Mouse (Mus musculus): ENCODE results near the gene Nhp2. TPM values are rescaled to one million over a fixed set of nuclear protein-coding genes. Genes with fewer than 3 reads are reported as not detected.
"Not testable (repeated sequence)": the region's sequence is repeated elsewhere in the genome, so short reads cannot be mapped to it uniquely, and the experiment has no call there.

Nhp2 gene
- polyA plus RNA-seq, 1 experiment from 2014 or later: 230 TPM

DNA sequence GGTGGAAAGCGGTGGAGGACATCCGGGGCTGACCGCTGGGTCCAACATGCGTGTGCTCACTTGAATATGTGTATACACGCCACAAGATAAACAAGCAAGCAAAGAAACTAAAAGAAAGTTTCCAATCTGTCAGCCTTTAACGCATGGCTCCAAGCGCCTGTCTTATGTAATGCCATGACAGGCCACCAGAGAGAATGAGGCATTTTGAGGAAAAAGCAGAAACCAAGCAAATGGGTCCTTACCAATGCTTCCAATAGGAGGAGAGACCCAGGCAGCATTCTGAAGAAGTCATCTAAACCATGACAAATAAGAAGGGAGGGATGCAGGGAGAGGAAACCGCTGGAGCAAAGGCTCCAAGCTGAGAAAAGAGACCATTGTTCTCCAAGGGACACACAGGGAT lies 5.3 kb upstream of the Nhp2 start:
- H3K27me3 ChIP-seq (ENCODE audit: low read depth, poor library complexity, severe bottlenecking): no peaks in the 10 kb centered on the region
- no peaks in the 10 kb centered on the region for H3K36me3 ChIP-seq
- H3K9me3 ChIP-seq (replicated peaks): no peaks in the 10 kb centered on the region
- no peak overlapping the region for H3K4me3 ChIP-seq
- peaks cover 29% of the 10 kb centered on the region for H3K4me1 ChIP-seq
- peak overlapping the region; percentile 85; the same call in 1 of the 2 replicates for H3K27ac ChIP-seq
- WGBS: 87% methylated on average over 8 of the region's 8 CpGs
- no peak for DNase-seq (ENCODE audit: low spot score)

DNA sequence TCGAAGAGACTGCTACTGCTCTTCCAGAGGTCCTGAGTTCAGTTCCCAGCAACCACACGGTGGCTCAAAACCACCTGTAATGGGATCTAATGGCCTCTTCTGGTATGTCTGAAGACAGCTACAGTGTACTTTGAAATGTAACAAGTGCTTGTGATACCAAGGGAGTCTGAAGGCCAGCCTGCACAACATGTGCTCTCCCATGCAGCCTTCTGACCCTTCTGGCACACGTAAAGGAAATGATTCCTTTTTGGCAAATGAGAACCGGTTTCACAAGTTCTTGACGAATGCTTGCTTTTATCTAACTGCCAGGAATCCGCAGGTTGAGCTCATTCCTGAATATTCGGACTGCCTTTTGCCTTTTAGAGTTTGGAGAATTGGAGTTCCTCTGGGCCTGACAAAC lies 4.4 kb upstream of the Nhp2 start:
- 45% methylated on average over 7 of the region's 7 CpGs for whole genome bisulfite sequencing
- H3K4me1 ChIP-seq: peaks cover 31% of the 10 kb centered on the region
- H3K27ac ChIP-seq: peak overlapping the region; percentile 85
- DNase-seq (ENCODE audit: low spot score): no peak
- H3K36me3 ChIP-seq: no peaks in the 10 kb centered on the region
- no peaks in the 10 kb centered on the region for H3K27me3 ChIP-seq (ENCODE audit: low read depth, poor library complexity, severe bottlenecking)
- no peaks in the 10 kb centered on the region for H3K9me3 ChIP-seq (replicated peaks)
- peak overlapping the region; percentile 46 for H3K4me3 ChIP-seq

DNA sequence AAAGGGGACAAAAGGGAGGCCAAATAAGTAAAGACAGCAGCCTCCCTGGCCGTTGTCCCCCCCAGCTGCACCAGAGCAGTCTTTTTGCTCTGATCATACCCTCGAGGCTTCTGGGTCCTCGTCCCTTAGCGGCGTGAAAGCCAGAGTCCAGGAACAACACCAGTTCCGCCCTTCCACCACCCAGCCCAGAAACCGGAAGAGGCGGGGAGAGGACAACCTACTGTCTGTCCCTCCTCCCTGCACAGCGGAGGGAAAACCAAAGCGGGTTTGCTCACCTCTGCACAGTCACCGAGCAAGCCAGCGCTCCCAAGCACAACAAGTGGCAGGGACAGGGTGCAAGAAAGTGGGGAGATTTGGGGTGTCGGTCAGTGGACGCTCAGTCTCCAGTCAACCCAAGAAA lies 3.9 kb upstream of the Nhp2 start:
- Histone ChIP-seq H3K9me3 (replicated peaks) (no peaks in the 10 kb centered on the region), H3K36me3 (no peaks in the 10 kb centered on the region), H3K27me3 (ENCODE audit: low read depth, poor library complexity, severe bottlenecking) (no peaks in the 10 kb centered on the region), H3K4me1 (peaks cover 36% of the 10 kb centered on the region), H3K4me3 (peak overlapping the region; percentile 46), H3K27ac (peak overlapping the region; percentile 85)
- DNase-seq (ENCODE audit: low spot score): peak; percentile 74
- 6% methylated on average over 14 of the region's 14 CpGs for WGBS

DNA sequence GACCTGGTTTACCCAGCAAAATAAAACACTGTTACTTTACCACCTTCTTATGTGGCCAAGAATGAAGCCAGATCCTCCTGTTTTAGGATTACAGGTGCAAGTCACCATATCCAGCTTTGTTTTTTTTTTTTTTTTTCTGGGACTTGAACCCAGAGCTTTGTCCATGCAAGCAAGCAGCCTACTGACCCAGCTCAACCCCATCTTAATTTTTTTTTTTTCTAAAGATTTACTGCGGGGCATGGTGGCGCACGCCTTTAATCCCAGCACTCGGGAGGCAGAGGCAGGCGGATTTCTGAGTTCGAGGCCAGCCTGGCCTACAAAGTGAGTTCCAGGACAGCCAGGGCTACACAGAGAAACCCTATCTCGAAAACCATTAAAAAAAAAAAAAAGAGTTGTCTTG lies 3.4 kb upstream of the Nhp2 start:
- H3K4me3 ChIP-seq: peak overlapping the region; percentile 46
- not testable (repeated sequence) for DNase-seq (ENCODE audit: low spot score); H3K36me3 ChIP-seq; H3K9me3 ChIP-seq (replicated peaks); H3K27me3 ChIP-seq (ENCODE audit: low read depth, poor library complexity, severe bottlenecking)
- peaks cover 41% of the 10 kb centered on the region for H3K4me1 ChIP-seq
- WGBS: 93% methylated on average over 7 of the region's 7 CpGs
- peak overlapping the region; percentile 85; the same call in 1 of the 2 replicates for H3K27ac ChIP-seq

DNA sequence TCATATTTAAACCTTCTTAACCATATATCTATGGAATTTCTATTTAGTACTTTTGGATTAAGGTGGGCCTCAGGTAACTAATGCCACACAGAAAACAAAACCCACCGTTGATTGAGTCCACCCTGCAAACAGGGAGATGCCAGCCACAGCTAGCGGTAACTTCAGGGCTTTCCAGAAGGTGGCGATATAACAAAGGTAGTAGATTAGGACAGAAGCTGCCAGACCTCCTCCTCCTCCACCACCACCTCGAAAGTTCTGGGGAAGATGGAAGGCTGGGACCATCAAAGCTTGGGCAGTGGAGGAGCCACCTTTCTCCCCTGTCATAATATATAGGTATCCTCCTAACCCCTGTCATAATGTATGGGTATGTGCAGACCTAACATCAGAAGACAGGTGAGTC lies 1.8 kb upstream of the Nhp2 start:
- H3K27ac ChIP-seq: no peak overlapping the region
- H3K36me3 ChIP-seq: peaks cover 17% of the 10 kb centered on the region
- H3K4me3 ChIP-seq: no peak overlapping the region
- 11% methylated on average over 4 of the region's 4 CpGs for whole genome bisulfite sequencing
- peaks cover 44% of the 10 kb centered on the region for H3K4me1 ChIP-seq
- peak; percentile 61 for DNase-seq (ENCODE audit: low spot score)
- H3K9me3 ChIP-seq (replicated peaks): no peaks in the 10 kb centered on the region
- H3K27me3 ChIP-seq (ENCODE audit: low read depth, poor library complexity, severe bottlenecking): no peaks in the 10 kb centered on the region

DNA sequence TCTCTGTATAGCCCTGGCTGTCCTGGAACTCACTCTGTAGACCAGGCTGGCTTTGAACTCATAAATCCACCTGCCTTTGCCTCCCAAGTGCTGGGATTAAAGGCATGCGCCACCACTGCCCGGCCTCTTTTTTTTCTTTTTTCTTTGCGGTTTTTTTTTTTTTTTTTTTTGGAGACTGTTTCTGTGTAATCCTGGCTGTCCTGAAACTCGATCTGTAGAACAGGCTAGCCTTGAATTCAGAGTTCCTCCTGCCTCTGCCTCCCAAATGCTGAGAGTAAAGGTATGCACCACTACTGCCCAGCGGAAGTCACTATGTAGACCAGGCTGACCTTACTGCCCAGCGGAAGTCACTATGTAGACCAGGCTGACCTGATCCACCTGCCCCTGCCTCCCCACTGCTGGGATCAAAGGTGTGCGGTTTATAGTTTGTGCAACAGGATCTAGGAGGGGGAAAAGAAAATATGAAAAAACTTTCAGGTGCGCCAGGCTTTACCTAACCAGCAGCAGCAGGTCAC lies 584 bp upstream of the Nhp2 start:
- 50% methylated on average over 8 of the region's 8 CpGs for WGBS
- peak overlapping the region; percentile 86 for H3K27ac ChIP-seq

DNA sequence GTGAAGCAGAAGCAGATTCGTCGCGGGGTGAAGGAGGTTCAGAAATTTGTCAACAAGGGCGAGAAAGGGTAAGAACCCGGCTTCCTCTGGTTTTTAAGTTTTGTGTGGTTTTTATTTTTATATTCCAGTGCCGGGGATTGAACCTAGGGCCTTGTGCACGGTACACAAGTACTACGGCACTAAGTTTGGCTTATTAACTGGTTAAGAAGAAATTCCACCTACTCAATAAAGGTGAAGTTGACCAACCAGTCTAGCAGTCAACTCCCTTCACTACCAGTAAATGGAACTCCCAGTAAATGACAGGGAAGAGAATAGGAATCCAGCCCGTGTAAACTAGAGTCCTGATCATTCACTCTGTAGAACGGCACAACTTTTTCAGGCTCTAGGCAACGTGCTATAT lies 549 bp downstream of the Nhp2 start:
- peaks cover 41% of the 10 kb centered on the region for H3K36me3 ChIP-seq
- H3K27ac ChIP-seq: peak overlapping the region; percentile 86
- 2% methylated on average over 11 of the region's 11 CpGs for WGBS

More for the DNA sequence above, 584 bp upstream of the Nhp2 start:
- H3K4me1 ChIP-seq: peaks cover 44% of the 10 kb centered on the region
- H3K4me3 ChIP-seq: peak overlapping the region; percentile 77
- no peak for DNase-seq (ENCODE audit: low spot score)
- no peaks in the 10 kb centered on the region for H3K27me3 ChIP-seq (ENCODE audit: low read depth, poor library complexity, severe bottlenecking)
- H3K36me3 ChIP-seq: peaks cover 29% of the 10 kb centered on the region
- H3K9me3 ChIP-seq (replicated peaks): no peaks in the 10 kb centered on the region

DNA sequence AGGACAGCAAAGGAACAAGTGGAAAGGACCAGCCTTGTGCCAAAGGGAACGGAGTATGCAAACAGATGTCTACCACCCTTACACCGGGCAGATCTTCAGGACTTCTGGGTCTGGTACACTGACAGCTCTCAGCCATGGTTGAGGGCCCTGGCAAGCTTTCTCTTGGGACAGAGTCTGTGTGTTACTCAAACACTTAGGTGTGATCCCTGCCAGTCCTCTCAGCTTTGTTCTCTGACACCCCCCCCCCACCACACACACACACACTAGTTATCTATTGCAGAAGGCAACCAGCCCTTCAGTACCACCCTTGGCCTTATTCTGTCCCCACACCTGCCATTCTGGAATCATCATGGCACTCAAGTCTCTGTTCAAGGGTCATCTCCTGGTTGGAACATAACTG lies 2.2 kb downstream of the Nhp2 start:
- Histone ChIP-seq H3K27ac (no peak overlapping the region), H3K27me3 (ENCODE audit: low read depth, poor library complexity, severe bottlenecking) (no peaks in the 10 kb centered on the region), H3K4me3 (no peak overlapping the region), H3K9me3 (replicated peaks) (no peaks in the 10 kb centered on the region), H3K4me1 (peaks cover 28% of the 10 kb centered on the region), H3K36me3 (peaks cover 58% of the 10 kb centered on the region)
- DNase-seq (ENCODE audit: low spot score): no peak
- WGBS: 90% methylated on average over 2 of the region's 2 CpGs

More for the DNA sequence above, 549 bp downstream of the Nhp2 start:
- no peaks in the 10 kb centered on the region for H3K9me3 ChIP-seq (replicated peaks)
- H3K4me1 ChIP-seq: peaks cover 37% of the 10 kb centered on the region
- H3K27me3 ChIP-seq (ENCODE audit: low read depth, poor library complexity, severe bottlenecking): no peaks in the 10 kb centered on the region
- peak overlapping the region; percentile 77 for H3K4me3 ChIP-seq
- DNase-seq (ENCODE audit: low spot score): no peak

DNA sequence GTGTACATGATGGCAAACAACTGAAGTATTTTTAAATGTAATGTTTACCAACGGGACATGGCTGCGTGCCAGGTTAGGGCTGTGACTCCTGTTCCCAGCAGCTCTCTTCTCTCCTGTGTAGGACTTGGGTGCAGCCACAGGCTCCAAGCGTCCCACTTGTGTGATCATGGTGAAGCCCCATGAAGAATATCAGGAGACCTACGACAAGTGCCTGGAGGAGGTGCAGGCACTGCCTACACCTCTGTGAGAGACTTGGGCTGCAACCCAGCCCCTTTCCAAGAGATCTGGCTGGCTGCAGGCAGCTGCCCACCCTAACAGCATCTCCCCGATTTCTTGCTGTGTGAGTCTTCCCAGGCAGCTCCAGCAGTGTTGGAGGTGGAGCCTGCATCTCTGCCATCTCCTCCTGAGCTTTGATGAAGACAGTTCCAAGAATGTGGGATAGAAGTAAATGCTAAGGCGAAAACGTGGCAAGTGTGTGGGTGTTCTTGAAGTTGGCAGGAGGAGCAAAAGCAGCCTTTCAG lies 3.5 kb downstream of the Nhp2 start:
- Histone ChIP-seq H3K36me3 (peaks cover 70% of the 10 kb centered on the region), H3K9me3 (replicated peaks) (no peaks in the 10 kb centered on the region), H3K4me3 (no peak overlapping the region), H3K4me1 (peaks cover 23% of the 10 kb centered on the region), H3K27me3 (ENCODE audit: low read depth, poor library complexity, severe bottlenecking) (no peaks in the 10 kb centered on the region), H3K27ac (no peak overlapping the region)
- 90% methylated on average over 7 of the region's 7 CpGs for WGBS
- no peak for DNase-seq (ENCODE audit: low spot score)

DNA sequence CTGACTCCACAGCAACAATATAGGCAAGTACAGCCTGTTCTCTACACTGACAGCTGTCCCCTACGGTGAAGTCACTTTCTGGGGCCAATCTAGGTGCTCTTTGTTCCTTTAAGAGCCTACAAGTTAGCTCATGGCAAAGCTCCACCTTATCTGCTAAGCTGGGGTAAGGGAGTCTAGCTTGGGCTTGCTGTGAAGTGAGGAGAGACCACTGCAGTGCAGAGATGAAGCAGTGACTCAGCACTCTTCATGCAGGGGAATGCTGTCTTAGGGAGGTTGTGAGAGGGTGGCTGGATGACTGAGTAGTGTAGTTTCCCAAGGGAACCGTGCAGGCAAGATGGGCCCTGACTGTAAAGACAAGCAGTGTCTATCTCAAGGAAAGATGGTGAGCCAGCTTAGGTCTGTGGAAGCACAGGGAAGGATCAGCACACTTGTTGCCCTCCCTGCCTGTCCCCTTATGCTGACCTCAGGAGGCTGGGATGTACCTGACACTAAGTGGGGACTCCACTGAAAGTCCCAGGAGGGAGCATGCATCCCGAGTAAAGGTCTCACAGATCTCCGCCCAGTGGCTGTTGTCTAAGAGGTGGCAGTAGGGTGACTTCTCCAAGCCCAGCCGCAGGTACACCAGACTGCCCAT lies 5.8 kb downstream of the Nhp2 start:
- Histone ChIP-seq H3K27me3 (ENCODE audit: low read depth, poor library complexity, severe bottlenecking) (no peaks in the 10 kb centered on the region), H3K4me1 (peaks cover 11% of the 10 kb centered on the region), H3K9me3 (replicated peaks) (no peaks in the 10 kb centered on the region), H3K36me3 (peaks cover 85% of the 10 kb centered on the region), H3K4me3 (no peak overlapping the region), H3K27ac (no peak overlapping the region)
- WGBS: 82% methylated on average over 5 of the region's 5 CpGs
- DNase-seq (ENCODE audit: low spot score): no peak

DNA sequence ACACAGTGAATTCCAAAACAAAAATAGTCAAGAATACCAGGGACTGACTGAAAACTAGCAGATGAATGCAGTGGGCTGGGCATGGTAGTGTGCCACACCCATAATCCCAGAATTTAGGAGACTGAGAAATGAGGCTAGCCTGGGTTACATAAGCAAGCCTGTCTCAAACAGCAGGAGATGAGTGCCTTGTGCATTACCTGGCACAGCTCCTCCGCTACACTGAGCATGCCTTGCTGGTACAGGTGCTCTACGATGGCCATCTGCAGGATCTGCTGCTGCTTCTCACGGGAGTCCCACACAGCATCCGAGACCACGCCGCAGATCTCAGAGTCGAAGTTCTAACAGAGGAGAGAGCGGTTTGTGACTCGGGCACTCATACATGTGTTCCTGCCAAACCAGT lies 7.9 kb downstream of the Nhp2 start:
- WGBS: 94% methylated on average over 9 of the region's 9 CpGs
- H3K36me3 ChIP-seq: peaks cover 70% of the 10 kb centered on the region

DNA sequence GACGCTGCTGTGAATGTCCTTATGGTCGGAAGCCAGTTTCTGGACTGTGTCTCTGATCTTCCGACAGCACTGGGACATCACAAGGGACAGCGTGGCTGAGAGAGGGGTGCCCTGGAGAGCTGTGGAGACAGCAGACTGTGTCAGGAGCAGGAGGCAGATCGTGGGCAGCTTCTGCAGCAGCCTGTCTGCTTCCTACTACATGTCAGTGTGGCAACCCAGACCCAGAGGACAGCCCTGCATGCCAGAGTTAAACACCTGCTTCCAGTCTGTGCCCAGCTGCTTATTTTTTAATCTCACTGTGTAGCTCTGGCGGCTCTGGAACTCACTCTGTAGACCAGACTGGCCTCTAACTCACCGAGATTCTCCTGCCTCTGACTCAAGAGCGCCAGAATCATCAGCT lies 8.4 kb downstream of the Nhp2 start:
- no peaks in the 10 kb centered on the region for H3K27me3 ChIP-seq (ENCODE audit: low read depth, poor library complexity, severe bottlenecking)
- H3K4me1 ChIP-seq: no peaks in the 10 kb centered on the region
- 87% methylated on average over 8 of the region's 8 CpGs for WGBS
- H3K36me3 ChIP-seq: peaks cover 66% of the 10 kb centered on the region
- no peak for DNase-seq (ENCODE audit: low spot score)
- H3K4me3 ChIP-seq: no peak overlapping the region
- no peaks in the 10 kb centered on the region for H3K9me3 ChIP-seq (replicated peaks)
- H3K27ac ChIP-seq: no peak overlapping the region

More for the DNA sequence above, 7.9 kb downstream of the Nhp2 start:
- no peaks in the 10 kb centered on the region for H3K4me1 ChIP-seq
- no peak for DNase-seq (ENCODE audit: low spot score)
- H3K4me3 ChIP-seq: no peak overlapping the region
- no peaks in the 10 kb centered on the region for H3K9me3 ChIP-seq (replicated peaks)
- no peaks in the 10 kb centered on the region for H3K27me3 ChIP-seq (ENCODE audit: low read depth, poor library complexity, severe bottlenecking)
- H3K27ac ChIP-seq: no peak overlapping the region

DNA sequence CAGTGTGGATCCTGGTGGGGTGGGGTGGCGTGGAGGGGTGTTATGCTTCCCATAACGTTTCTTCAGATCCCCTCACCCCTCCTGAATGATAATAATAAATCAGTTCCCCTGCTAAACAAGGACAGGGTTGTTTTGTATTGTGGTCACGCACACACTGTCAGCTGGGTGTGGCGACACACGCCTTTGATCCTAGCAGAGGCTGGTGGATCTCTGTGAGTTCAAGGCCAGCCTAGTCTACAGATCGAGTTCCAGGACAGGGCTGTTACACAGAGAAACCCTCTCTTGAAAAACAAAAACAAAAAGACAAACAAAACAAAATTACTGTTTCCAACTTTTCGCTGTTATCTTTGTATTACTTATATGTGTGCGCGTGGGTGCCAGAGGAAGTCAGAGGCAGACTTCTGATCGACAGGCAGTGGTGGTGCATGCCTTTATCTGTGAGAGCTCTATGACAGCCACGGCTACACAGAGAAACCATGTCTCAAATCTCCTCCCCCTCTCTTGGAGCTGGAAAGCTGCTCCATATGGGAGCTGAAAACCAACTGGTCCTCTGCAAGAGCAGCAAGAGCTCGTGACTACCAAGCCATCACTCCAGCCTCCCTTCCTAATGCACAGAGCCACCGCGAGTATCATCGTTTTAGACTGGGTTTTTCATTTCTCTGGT lies 10.2 kb downstream of the Nhp2 start:
- WGBS: 88% methylated on average over 15 of the region's 15 CpGs
- Histone ChIP-seq H3K4me3 (no peak overlapping the region), H3K27me3 (ENCODE audit: low read depth, poor library complexity, severe bottlenecking) (no peaks in the 10 kb centered on the region), H3K27ac (no peak overlapping the region), H3K9me3 (replicated peaks) (no peaks in the 10 kb centered on the region), H3K36me3 (peaks cover 49% of the 10 kb centered on the region), H3K4me1 (peaks cover 9% of the 10 kb centered on the region; the same call in 1 of the 2 replicates)
- DNase-seq (ENCODE audit: low spot score): no peak
